Mouse (Mus musculus) cortical plate, adult 2 months (tissue): ENCODE results near the gene Trim56.

Experiments
- CTCF ChIP-seq: fragments of 200-500 bp; IDR thresholded peaks from 2 replicates; pipeline ENCODE4 v1.5.1; 2011; ENCODE audit warnings: mild to moderate bottlenecking, control low read depth, low read length; ENCODE audit not compliant: insufficient read depth; ENCODE audit errors: extremely low read depth
- POLR2A ChIP-seq: fragments of 200-500 bp; IDR thresholded peaks from 2 replicates; pipeline ENCODE4 v1.6.1; 2011; ENCODE audit warnings: mild to moderate bottlenecking, low read length, control low read depth; ENCODE audit not compliant: insufficient read depth; ENCODE audit errors: extremely low read depth

DNA sequence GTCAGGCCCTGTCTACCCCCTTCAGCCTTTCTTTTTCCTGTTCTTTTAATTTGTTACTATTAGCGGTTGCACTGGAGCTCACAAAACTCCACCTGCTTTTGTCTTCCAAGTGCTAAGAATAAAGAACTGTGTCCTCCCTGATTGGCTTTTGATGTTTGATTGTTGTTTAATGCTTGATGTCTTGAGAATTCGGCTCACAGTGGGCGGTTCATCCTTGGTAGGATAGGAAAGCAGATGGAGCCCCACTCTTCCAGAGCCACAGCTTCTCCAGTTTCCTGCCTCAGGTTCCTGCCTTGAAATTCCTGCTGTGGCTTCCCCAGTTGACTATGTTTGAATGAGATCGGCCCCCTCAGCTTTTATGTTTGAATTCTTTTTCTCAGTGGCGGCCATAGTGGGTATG, 37.3 kb upstream of the Trim56 start:
- TF ChIP-seq POLR2A (no peak), CTCF (no peak)
